Mouse (Mus musculus): Measurements from ENCODE around the gene Sdhaf4. TPM values are rescaled to one million over a fixed set of nuclear protein-coding genes. Genes with fewer than 3 reads are reported as not detected.

Gene Sdhaf4
- total RNA-seq, 2 experiments from 2014 or later: 52.7 to 74.2 TPM

DNA sequence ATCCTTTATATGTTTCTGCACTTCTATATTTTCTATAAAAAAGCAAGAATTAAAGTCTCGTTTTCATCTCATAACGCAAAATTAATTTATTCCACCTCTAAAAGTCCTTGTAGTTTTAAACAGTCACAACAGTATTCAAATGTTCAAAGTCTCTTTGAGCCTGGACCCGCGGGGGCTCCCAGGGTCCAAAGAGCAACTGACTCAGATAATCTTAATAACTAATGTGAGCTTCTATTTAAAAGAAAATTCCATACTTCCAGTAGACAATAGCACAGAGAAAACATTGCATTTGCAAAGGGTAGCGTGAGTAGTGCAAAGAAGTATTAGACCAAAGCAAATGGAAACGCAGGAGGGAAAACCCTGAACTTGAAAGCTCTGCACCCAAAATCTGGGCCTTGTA lies 47.4 kb downstream of the Sdhaf4 start:
- no peak for DNase-seq

DNA sequence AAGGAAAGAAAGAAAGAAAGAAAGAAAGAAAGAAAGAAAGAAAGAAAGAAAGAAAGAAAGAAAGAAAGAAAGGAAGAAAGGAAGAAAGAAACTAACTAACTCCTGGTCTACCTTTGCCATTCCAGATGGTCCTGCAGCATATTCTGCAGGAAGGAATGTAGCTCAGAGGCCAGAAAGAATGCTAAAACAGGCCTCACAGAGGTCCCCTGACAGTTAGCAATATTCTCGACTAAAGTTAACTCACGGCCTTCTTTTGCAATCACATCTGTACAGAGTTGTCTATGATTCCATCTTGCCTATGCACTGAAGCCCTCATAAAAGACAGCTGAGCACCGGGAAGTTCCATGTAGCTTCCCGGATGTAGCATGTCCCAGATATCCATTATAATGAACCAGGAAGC lies 49.9 kb downstream of the Sdhaf4 start:
- DNase-seq: no peak

DNA sequence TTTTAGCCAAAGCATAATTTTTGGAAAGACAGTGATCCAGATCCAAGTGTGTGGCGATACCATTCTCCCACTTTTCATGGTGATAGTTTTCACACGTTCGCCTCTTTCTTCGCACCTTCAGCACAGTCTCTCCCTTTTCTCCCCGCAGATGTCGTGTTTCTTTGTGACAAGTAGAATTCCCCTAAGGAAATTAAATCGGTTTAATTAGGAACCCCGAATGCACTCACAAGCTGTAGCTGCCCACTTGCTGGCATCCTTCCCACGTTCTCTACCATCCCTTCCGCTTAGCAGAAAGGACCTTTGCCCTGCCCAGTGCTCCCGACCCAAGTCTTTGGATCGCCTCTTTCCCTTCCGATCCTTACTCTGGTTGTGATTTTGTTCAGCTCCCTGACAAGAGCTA lies 51.5 kb downstream of the Sdhaf4 start:
- no peak for DNase-seq

DNA sequence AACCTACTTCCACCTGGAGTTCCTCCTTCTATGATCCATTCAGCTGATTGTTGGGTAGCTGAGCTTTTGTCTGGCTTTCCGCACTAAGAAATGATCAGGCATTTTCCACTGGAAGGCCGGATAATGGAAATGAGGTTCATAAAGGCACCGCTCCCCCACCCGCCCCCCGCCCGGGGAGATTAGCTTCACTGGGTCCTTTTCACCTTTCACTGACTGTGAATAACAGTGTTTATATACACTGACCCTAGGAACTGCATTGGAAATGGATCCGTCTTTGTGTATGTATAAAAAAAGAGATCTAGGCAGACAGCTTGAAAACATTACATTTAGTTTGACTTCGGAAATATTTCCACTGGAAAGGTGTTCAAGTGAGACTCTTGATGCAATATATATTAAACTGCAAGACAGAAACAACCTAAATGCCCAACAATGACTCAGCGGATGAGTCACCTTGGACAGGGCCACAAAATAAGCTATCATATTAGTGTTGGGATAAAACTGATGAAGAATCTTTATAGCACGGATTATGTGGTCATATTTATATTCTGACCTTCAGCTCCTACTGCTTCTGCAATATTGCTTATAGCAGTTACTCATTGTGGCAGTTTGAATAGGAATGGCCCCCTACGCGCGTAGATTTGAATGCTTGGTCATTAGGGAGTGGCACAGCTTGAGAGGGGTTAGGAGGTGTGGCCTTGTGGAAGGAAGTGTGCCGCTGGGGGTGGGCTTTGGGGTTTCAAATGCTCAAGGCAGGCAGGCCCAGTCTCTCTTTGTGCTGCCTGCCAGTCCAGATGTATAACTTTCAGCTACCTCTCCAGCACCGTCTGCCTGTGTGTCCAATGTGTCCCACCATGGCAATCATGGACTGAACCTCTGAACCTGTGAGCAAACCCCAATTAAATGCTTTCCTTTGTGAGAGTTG lies 56.4 kb downstream of the Sdhaf4 start:
- no peak for DNase-seq

DNA sequence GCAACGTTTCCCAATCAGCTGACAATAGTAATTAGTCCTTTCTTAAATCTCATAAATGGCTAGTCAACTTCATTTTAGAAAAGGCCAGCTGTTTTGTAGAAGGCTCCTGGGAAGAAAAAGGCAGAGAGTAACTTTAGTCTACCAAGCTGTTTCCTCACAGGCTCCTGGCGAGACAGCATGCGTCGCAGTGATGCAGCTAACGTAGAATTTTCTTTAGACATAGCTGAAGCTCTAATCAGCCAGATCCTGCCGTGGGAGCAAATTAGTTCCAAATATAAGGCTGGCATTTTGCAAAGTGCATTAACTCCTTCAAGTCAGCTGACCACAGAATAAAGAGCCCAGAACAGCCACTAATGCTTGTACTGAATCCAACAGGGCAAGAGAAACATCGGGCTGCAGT lies 57.2 kb downstream of the Sdhaf4 start:
- DNase-seq: no peak

Other genes with a start within 250 kb of the Sdhaf4 start
- not detected for gene B3gat2, start 243.9 kb downstream of the Sdhaf4 start, total RNA-seq (2021)
- gene Smap1, start 83.3 kb downstream of the Sdhaf4 start, total RNA-seq (2021): 10 to 100 TPM; 60.6 to 74.5 TPM
- gene Fam135a, start 94.7 kb upstream of the Sdhaf4 start, total RNA-seq (2021): 10 to 100 TPM; 15.5 to 22.5 TPM
- not detected for gene Col9a1, start 172.0 kb upstream of the Sdhaf4 start, total RNA-seq (2021)

All from adrenal gland, postnatal 36 days (tissue).